Mouse (Mus musculus): ENCODE results near the gene Ccnyl1. TPM values are rescaled to one million over a fixed set of nuclear protein-coding genes. Genes with fewer than 3 reads are reported as not detected.

Gene Ccnyl1
- polyA plus RNA-seq, 1 experiment from 2014 or later: 0.61 TPM

- Histone ChIP-seq H3K27ac (ENCODE audit: low read length) (no peak overlapping the region), H3K4me2 (ENCODE audit: low read depth, low read length) (no peak overlapping the region), H3K4me3 (ENCODE audit: low read depth, low read length) (no peak overlapping the region), H3K9me3 (replicated peaks; ENCODE audit: control insufficient read depth, low read length) (no peaks in the 10 kb centered on the region), H3K4me1 (ENCODE audit: control insufficient read depth, low read depth, low read length) (peaks cover 10% of the 10 kb centered on the region), H3K36me3 (ENCODE audit: control insufficient read depth, insufficient read depth) (no peaks in the 10 kb centered on the region), H3K27me3 (ENCODE audit: control insufficient read depth, insufficient read depth, low read depth, low read length) (no peaks in the 10 kb centered on the region), H3K9ac (ENCODE audit: low read depth, low read length) (no peak overlapping the region)
- WGBS (ENCODE audit: insufficient replicate concordance): 69% methylated on average over 18 of the region's 18 CpGs
- no peak for ATAC-seq (ENCODE audit: low read depth)
Measured at GRCm38 (mm10) chr1:64742741-64743408, 52.6 kb downstream of the Ccnyl1 start.

GRCm38 (mm10) chr1:64744616-64745015 is 54.4 kb downstream of the Ccnyl1 start:
- Histone ChIP-seq H3K4me2 (ENCODE audit: low read depth, low read length) (no peak overlapping the region), H3K27me3 (ENCODE audit: control insufficient read depth, insufficient read depth, low read depth, low read length) (no peaks in the 10 kb centered on the region), H3K9me3 (replicated peaks; ENCODE audit: control insufficient read depth, low read length) (no peaks in the 10 kb centered on the region), H3K4me1 (ENCODE audit: control insufficient read depth, low read depth, low read length) (no peaks in the 10 kb centered on the region), H3K4me3 (ENCODE audit: low read depth, low read length) (no peak overlapping the region), H3K27ac (ENCODE audit: low read length) (no peak overlapping the region), H3K36me3 (ENCODE audit: control insufficient read depth, insufficient read depth) (no peaks in the 10 kb centered on the region), H3K9ac (ENCODE audit: low read depth, low read length) (no peak overlapping the region)
- ATAC-seq (ENCODE audit: low read depth): no peak

DNA sequence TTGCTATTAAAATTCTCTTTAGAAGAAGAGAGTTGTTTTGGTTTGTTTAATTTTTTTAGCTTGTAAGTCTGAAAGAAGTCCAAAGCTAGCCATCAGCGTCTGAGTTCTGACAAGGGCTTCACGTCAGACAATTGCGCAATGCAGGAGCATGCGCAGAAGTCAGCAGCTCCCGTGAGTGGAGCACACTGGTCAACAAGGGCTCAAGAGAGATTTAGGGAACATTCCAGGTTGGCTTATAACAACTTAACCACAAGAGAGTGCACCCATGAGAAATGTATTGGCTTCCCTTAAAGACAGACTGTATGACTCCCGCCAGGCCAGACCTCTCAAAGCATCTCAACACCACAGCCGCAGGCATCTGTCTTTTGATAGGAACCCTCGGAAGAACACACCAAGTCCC is 62.9 kb downstream of the Ccnyl1 start:
- no peak overlapping the region for H3K27ac ChIP-seq (ENCODE audit: low read length)

DNA sequence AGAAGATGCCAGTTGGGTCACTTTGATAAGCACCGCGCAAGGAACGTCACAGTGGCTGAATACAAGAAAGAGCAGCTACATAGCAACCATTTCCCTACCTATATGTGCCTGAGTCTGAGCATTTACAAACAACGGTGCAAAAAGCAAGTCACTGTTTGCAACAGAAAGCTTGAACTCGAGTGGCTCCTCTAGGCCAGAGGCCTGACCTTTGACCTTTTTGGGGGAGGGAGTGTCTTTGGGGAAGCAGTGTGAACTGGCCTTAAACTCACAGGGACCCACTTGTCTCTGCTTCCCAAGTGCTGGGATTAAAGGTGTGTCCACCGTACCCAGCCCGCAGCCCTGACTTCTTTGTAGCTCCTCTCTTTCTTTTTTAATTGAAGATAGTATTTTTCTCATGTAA is 63.4 kb downstream of the Ccnyl1 start:
- Histone ChIP-seq H3K36me3 (ENCODE audit: control insufficient read depth, insufficient read depth) (no peaks in the 10 kb centered on the region), H3K4me1 (ENCODE audit: control insufficient read depth, low read depth, low read length) (peaks cover 6% of the 10 kb centered on the region), H3K27ac (ENCODE audit: low read length) (no peak overlapping the region), H3K27me3 (ENCODE audit: control insufficient read depth, insufficient read depth, low read depth, low read length) (no peaks in the 10 kb centered on the region), H3K9ac (ENCODE audit: low read depth, low read length) (no peak overlapping the region), H3K4me3 (ENCODE audit: low read depth, low read length) (no peak overlapping the region), H3K4me2 (ENCODE audit: low read depth, low read length) (no peak overlapping the region), H3K9me3 (replicated peaks; ENCODE audit: control insufficient read depth, low read length) (no peaks in the 10 kb centered on the region)
- ATAC-seq (ENCODE audit: low read depth): peak; percentile 24; the same call in 1 of the 2 replicates
- 63% methylated on average over 7 of the region's 7 CpGs for WGBS (ENCODE audit: insufficient replicate concordance)

More for the DNA sequence above, 62.9 kb downstream of the Ccnyl1 start:
- no peak overlapping the region for H3K4me2 ChIP-seq (ENCODE audit: low read depth, low read length)
- ATAC-seq (ENCODE audit: low read depth): no peak
- no peaks in the 10 kb centered on the region for H3K36me3 ChIP-seq (ENCODE audit: control insufficient read depth, insufficient read depth)
- H3K9me3 ChIP-seq (replicated peaks; ENCODE audit: control insufficient read depth, low read length): no peaks in the 10 kb centered on the region
- 51% methylated on average over 8 of the region's 8 CpGs for WGBS (ENCODE audit: insufficient replicate concordance)
- H3K9ac ChIP-seq (ENCODE audit: low read depth, low read length): no peak overlapping the region
- no peaks in the 10 kb centered on the region for H3K27me3 ChIP-seq (ENCODE audit: control insufficient read depth, insufficient read depth, low read depth, low read length)
- peaks cover 6% of the 10 kb centered on the region for H3K4me1 ChIP-seq (ENCODE audit: control insufficient read depth, low read depth, low read length)
- H3K4me3 ChIP-seq (ENCODE audit: low read depth, low read length): no peak overlapping the region

GRCm38 (mm10) chr1:64754658-64755057 is 64.4 kb downstream of the Ccnyl1 start:
- no peaks in the 10 kb centered on the region for H3K36me3 ChIP-seq (ENCODE audit: control insufficient read depth, insufficient read depth)
- H3K4me1 ChIP-seq (ENCODE audit: control insufficient read depth, low read depth, low read length): peaks cover 6% of the 10 kb centered on the region
- H3K9me3 ChIP-seq (replicated peaks; ENCODE audit: control insufficient read depth, low read length): no peaks in the 10 kb centered on the region
- H3K4me3 ChIP-seq (ENCODE audit: low read depth, low read length): no peak overlapping the region
- 0 out of 2 replicates have a peak overlapping the region, but pooled peaks have one; percentile 26 for H3K27ac ChIP-seq (ENCODE audit: low read length)
- WGBS (ENCODE audit: insufficient replicate concordance): 69% methylated on average over 5 of the region's 5 CpGs
- no peaks in the 10 kb centered on the region for H3K27me3 ChIP-seq (ENCODE audit: control insufficient read depth, insufficient read depth, low read depth, low read length)
- ATAC-seq (ENCODE audit: low read depth): peak; percentile 66
- no peak overlapping the region for H3K9ac ChIP-seq (ENCODE audit: low read depth, low read length)
- no peak overlapping the region for H3K4me2 ChIP-seq (ENCODE audit: low read depth, low read length)

- H3K4me2 ChIP-seq (ENCODE audit: low read depth, low read length): no peak overlapping the region
Measured at GRCm38 (mm10) chr1:64755971-64756639, 65.8 kb downstream of the Ccnyl1 start.

DNA sequence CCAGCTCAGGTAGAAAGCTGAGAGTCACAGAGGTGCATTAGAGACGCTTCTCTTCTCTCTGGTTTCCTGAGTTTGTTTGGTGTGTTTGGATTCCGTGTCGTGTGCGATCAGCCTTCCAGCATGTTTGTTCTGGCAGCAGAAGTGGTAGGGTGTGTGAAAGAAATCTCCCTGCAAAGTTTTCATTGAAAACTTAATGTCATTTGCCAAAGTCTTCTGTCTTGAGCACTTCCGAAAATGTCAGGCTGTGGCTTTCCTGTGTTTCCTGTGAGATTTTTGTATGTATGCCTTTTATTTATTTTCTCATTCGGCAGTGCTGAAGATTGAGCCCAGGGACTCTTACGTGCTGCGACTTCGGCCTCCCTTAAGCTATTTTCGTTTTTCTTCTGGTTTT is 66.4 kb downstream of the Ccnyl1 start:
- Histone ChIP-seq H3K4me2 (ENCODE audit: low read depth, low read length) (no peak overlapping the region), H3K27ac (ENCODE audit: low read length) (peak overlapping the region; percentile 22; the same call in 1 of the 2 replicates), H3K9ac (ENCODE audit: low read depth, low read length) (no peak overlapping the region), H3K36me3 (ENCODE audit: control insufficient read depth, insufficient read depth) (no peaks in the 10 kb centered on the region), H3K27me3 (ENCODE audit: control insufficient read depth, insufficient read depth, low read depth, low read length) (no peaks in the 10 kb centered on the region), H3K4me1 (ENCODE audit: control insufficient read depth, low read depth, low read length) (peaks cover 6% of the 10 kb centered on the region), H3K4me3 (ENCODE audit: low read depth, low read length) (no peak overlapping the region), H3K9me3 (replicated peaks; ENCODE audit: control insufficient read depth, low read length) (no peaks in the 10 kb centered on the region)
- WGBS (ENCODE audit: insufficient replicate concordance): 19% methylated on average over 10 of the region's 10 CpGs
- no peak for ATAC-seq (ENCODE audit: low read depth)

More at GRCm38 (mm10) chr1:64755971-64756639, 65.8 kb downstream of the Ccnyl1 start:
- no peaks in the 10 kb centered on the region for H3K9me3 ChIP-seq (replicated peaks; ENCODE audit: control insufficient read depth, low read length)
- H3K4me1 ChIP-seq (ENCODE audit: control insufficient read depth, low read depth, low read length): peaks cover 6% of the 10 kb centered on the region
- H3K36me3 ChIP-seq (ENCODE audit: control insufficient read depth, insufficient read depth): no peaks in the 10 kb centered on the region
- peak overlapping the region; percentile 22; the same call in 1 of the 2 replicates for H3K27ac ChIP-seq (ENCODE audit: low read length)
- no peaks in the 10 kb centered on the region for H3K27me3 ChIP-seq (ENCODE audit: control insufficient read depth, insufficient read depth, low read depth, low read length)
- H3K9ac ChIP-seq (ENCODE audit: low read depth, low read length): no peak overlapping the region
- no peak for ATAC-seq (ENCODE audit: low read depth)
- H3K4me3 ChIP-seq (ENCODE audit: low read depth, low read length): no peak overlapping the region
- 20% methylated on average over 7 of the region's 7 CpGs for WGBS (ENCODE audit: insufficient replicate concordance)

GRCm38 (mm10) chr1:64757254-64757653 is 67.0 kb downstream of the Ccnyl1 start:
- Histone ChIP-seq H3K27me3 (ENCODE audit: control insufficient read depth, insufficient read depth, low read depth, low read length) (no peaks in the 10 kb centered on the region), H3K4me1 (ENCODE audit: control insufficient read depth, low read depth, low read length) (peaks cover 6% of the 10 kb centered on the region), H3K4me2 (ENCODE audit: low read depth, low read length) (no peak overlapping the region), H3K9me3 (replicated peaks; ENCODE audit: control insufficient read depth, low read length) (no peaks in the 10 kb centered on the region), H3K4me3 (ENCODE audit: low read depth, low read length) (no peak overlapping the region), H3K27ac (ENCODE audit: low read length) (no peak overlapping the region), H3K36me3 (ENCODE audit: control insufficient read depth, insufficient read depth) (no peaks in the 10 kb centered on the region), H3K9ac (ENCODE audit: low read depth, low read length) (no peak overlapping the region)
- peak; percentile 71 for ATAC-seq (ENCODE audit: low read depth)
- WGBS (ENCODE audit: insufficient replicate concordance): 35% methylated on average over 2 of the region's 2 CpGs

- no peak overlapping the region for H3K27ac ChIP-seq (ENCODE audit: low read length)
- WGBS (ENCODE audit: insufficient replicate concordance): 70% methylated on average over 5 of the region's 5 CpGs
- no peak overlapping the region for H3K9ac ChIP-seq (ENCODE audit: low read depth, low read length)
- ATAC-seq (ENCODE audit: low read depth): no peak
- no peaks in the 10 kb centered on the region for H3K27me3 ChIP-seq (ENCODE audit: control insufficient read depth, insufficient read depth, low read depth, low read length)
- no peaks in the 10 kb centered on the region for H3K36me3 ChIP-seq (ENCODE audit: control insufficient read depth, insufficient read depth)
- no peaks in the 10 kb centered on the region for H3K9me3 ChIP-seq (replicated peaks; ENCODE audit: control insufficient read depth, low read length)
- H3K4me2 ChIP-seq (ENCODE audit: low read depth, low read length): no peak overlapping the region
- H3K4me1 ChIP-seq (ENCODE audit: control insufficient read depth, low read depth, low read length): peaks cover 6% of the 10 kb centered on the region
- H3K4me3 ChIP-seq (ENCODE audit: low read depth, low read length): no peak overlapping the region
Measured at GRCm38 (mm10) chr1:64757766-64758165, 67.5 kb downstream of the Ccnyl1 start.
